Mouse (Mus musculus) spleen, postnatal 0 days (tissue): ENCODE measurements around the gene Cnih3. TPM values are rescaled to one million over a fixed set of nuclear protein-coding genes. Genes with fewer than 3 reads are reported as not detected.

Source experiments
- polyA plus RNA-seq: library from polyadenylated mRNA; unstranded; fragments of >200 nt; fragmentation: Nextera tagmentation; extraction: Ambion mirVana; gene quantifications from 2 replicates; pipeline ENCODE4 v1.2.1, GENCODE M21; 2015

Cnih3 gene
- polyA plus RNA-seq, result not detected in 2 replicates

DNA sequence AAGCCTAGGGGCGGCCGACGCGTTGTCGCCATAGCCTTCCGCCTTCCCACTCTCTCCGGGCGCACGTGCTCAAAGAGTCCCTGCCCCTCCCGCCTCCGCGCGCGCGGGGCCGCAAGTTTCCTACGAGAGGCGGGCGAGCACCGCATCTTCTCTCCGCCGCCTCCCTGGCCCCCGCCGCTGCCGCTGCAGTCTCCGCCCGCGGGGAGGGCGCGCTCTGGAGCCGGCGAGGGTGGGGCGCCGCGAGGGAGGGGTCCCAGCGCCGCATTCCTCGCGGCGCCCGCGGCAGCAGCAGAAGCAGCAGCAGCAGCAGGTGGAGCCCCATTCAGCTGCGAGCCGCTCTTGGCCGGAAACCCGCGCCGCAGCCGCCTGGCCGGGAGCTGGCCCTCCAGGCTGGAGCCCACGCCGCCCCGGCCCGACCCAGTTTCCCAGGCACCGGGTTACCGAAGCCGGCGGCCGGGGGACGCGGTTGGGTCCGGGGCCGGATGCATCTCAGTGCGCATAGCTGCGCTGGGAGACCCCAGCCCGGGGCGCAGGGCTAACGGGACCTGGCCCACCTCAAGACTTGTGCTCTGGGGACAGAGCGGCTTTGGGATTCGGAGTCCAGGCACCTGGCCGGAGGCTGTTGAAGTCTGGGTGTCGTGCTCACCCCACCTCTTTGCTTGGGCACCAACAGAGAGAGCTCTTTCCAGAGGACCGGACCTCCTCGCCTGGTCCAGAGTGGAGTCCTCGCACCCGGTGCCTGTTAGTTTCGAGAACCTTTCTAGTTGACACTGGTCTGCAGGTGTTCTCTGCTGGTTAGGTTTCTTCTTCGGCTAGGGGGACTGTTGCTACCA lies at the start of gene Cnih3:
Gene Cnih3, plus strand, starts transcription at position 262 of the 833 bp plus-strand sequence.

Other genes starting within 250 kb of the Cnih3 start
- 19.5 and 20.9 TPM in 2 replicates for gene Nvl, start 208.4 kb upstream of the Cnih3 start, polyA plus RNA-seq
- 75.2 and 76.6 TPM in 2 replicates for gene Cnih4, start 207.9 kb upstream of the Cnih3 start, polyA plus RNA-seq
- gene Wdr26, start 140.6 kb upstream of the Cnih3 start, polyA plus RNA-seq, result 85.6 and 90.1 TPM in 2 replicates
- not detected in 2 replicates for gene Ccdc121, start 158.8 kb downstream of the Cnih3 start, polyA plus RNA-seq
- gene Dnah14, start 223.9 kb downstream of the Cnih3 start, polyA plus RNA-seq, result 5.3 and 5.7 TPM in 2 replicates